Mouse (Mus musculus) urinary bladder, adult 18-20 months (tissue): ENCODE data around the gene Creb3l1.

Source experiments
- DNase-seq, 2 experiments: peaks; one replicate each; pipeline ENCODE4 v3.0.0; 2022; ENCODE audit warnings: low spot score in 2 of 2, mixed read lengths in 2 of 2

Gene Creb3l1

GRCm38 (mm10) chr2:91964610-91965204 is 59.6 kb downstream of the Creb3l1 start:
- no peak for DNase-seq

GRCm38 (mm10) chr2:91963443-91963932 is 60.8 kb downstream of the Creb3l1 start:
- peak; percentile 95 for DNase-seq

GRCm38 (mm10) chr2:91962864-91963401 is 61.4 kb downstream of the Creb3l1 start:
- no peak for DNase-seq

- no peak for DNase-seq
These were observed 62.2 kb downstream of the Creb3l1 start for GRCm38 (mm10) chr2:91961901-91962761.

GRCm38 (mm10) chr2:91960459-91960858 is 63.8 kb downstream of the Creb3l1 start:
- no peak for DNase-seq

GRCm38 (mm10) chr2:91959544-91960410 is 64.5 kb downstream of the Creb3l1 start:
- no peak for DNase-seq

GRCm38 (mm10) chr2:91958701-91959457 is 65.4 kb downstream of the Creb3l1 start:
- no peak for DNase-seq

GRCm38 (mm10) chr2:91958049-91958448 is 66.3 kb downstream of the Creb3l1 start:
- DNase-seq, result no peak

- DNase-seq, result no peak
These were observed 67.2 kb downstream of the Creb3l1 start for GRCm38 (mm10) chr2:91957096-91957495.

GRCm38 (mm10) chr2:91955875-91956274 is 68.4 kb downstream of the Creb3l1 start:
- no peak for DNase-seq

GRCm38 (mm10) chr2:91955121-91955591 is 69.1 kb downstream of the Creb3l1 start:
- no peak for DNase-seq

GRCm38 (mm10) chr2:91953825-91954224 is 70.5 kb downstream of the Creb3l1 start:
- DNase-seq, result no peak

GRCm38 (mm10) chr2:91950275-91951085 is 73.8 kb downstream of the Creb3l1 start:
- no peak for DNase-seq

- DNase-seq, result no peak
These were observed 74.7 kb downstream of the Creb3l1 start for GRCm38 (mm10) chr2:91949411-91950274.

GRCm38 (mm10) chr2:91948792-91949241 is 75.5 kb downstream of the Creb3l1 start:
- DNase-seq, result no peak

GRCm38 (mm10) chr2:91948151-91948509 is 76.2 kb downstream of the Creb3l1 start:
- no peak for DNase-seq

GRCm38 (mm10) chr2:91947397-91948150 is 76.7 kb downstream of the Creb3l1 start:
- peak in 1 of 2 experiments; percentile 44 for DNase-seq

GRCm38 (mm10) chr2:91946836-91947235 is 77.5 kb downstream of the Creb3l1 start:
- no peak for DNase-seq
